In the genomic region with DNA sequence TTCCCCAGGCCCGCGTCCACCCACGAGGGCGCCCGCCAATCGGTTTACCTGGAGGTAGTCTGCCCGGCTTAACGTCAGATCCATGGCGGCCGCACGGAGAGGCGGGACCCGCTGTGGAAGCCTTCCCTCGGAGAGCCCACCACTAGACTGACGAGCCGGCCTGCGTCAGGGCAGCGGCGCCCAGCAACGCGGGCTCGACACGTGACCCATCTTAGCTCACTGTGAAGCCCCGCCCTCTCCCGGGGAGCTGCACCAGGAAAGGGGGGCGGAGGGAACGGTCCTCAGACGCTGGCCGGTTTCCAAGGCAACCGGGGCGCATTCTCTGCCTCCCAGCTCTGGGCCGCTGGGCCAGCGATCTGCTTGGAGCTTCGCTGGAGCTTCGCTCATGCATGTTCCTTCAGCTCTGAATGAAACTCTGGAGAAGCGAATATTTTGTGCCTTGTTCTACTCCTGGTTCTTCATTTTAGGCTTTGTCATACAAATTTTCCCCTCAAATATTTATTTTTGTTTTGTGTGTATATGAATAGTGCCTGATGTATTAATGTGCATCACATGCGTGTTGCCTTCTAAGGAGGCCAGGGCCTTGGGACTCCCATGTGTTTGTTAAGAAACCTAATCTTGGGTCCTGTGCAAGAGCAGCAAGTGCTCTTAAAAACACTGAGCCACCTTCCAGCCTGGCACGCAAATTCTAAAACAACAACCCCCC, we compare ENCODE assay signal across 8 mouse cellular contexts. TPM values are rescaled to one million over a fixed set of nuclear protein-coding genes. Genes with fewer than 3 reads are reported as not detected.
DNase-seq lines count a peak whose midpoint lies in the region; ATAC-seq and TF ChIP-seq lines count a peak whose summit lies in the region.

TSS of gene Bbs7 (minus strand) at position 276 of the 706 bp plus-strand sequence.

- WGBS in lung, embryonic 14.5 days: 5% methylated on average over 38 of the region's 38 CpGs

- 0 out of 2 replicates have a peak within 1 kb of the TSS, but pooled peaks have one; percentile 42 for H3K27ac ChIP-seq in lung, embryonic 14.5 days (ENCODE audit: low read depth)

- peak within 1 kb of the TSS; percentile 70 for H3K4me2 ChIP-seq in lung, embryonic 14.5 days

- peak; percentile 98 for DNase-seq in Muller cell, postnatal 12 days (ENCODE audit: inconsistent ontology term)
- peak; percentile 92 for DNase-seq in cerebellum, adult 9-10 months
- DNase-seq in layer of hippocampus, adult 8-10 months (ENCODE audit: low spot score in 2 of 2): peak; percentile 93 to 94
- peak; percentile 100 for DNase-seq in lung, embryonic 14.5 days
- DNase-seq in testis, postnatal 14 days (ENCODE audit: low spot score): peak; percentile 93

- H3K4me1 ChIP-seq in lung, embryonic 14.5 days (ENCODE audit: insufficient read depth): no peaks in the 10 kb centered on the region

- H3K36me3 ChIP-seq in lung, embryonic 14.5 days (ENCODE audit: insufficient read depth): no peaks in the 10 kb centered on the region

- H3K27me3 ChIP-seq in lung, embryonic 14.5 days (ENCODE audit: insufficient read depth, low read length): no peaks in the 10 kb centered on the region

- H3K4me3 ChIP-seq in lung, embryonic 14.5 days (ENCODE audit: low read depth, low read length): peak within 1 kb of the TSS; percentile 69

- TF ChIP-seq CTCF in lung, embryonic 14.5 days (IDR thresholded peaks at IDR 0.05; ENCODE audit: low read depth): no peak

- ATAC-seq in frontal cortex, adult (ENCODE audit: low TSS enrichment): peak; percentile 96
- ATAC-seq in hematopoietic stem cell, adult 5-6 weeks (replicated peaks in 1 of 2; ENCODE audit: insufficient read depth in 1 of 2, low FRiP score in 2 of 2, low TSS enrichment in 1 of 2, low read depth in 1 of 2, poor library complexity in 2 of 2, severe bottlenecking in 2 of 2): peak; percentile 97 to 99
- ATAC-seq in lung, embryonic 14.5 days (ENCODE audit: insufficient read depth): peak; percentile 100
- ATAC-seq in neutrophil, adult 5-6 weeks (ENCODE audit: extremely low read depth, insufficient number of reproducible peaks, low FRiP score, poor library complexity, severe bottlenecking): 0 out of 2 replicates have a peak, but pooled peaks have one; percentile 44

- peak within 1 kb of the TSS; percentile 72 for H3K9ac ChIP-seq in lung, embryonic 14.5 days

- no peaks in the 10 kb centered on the region for H3K9me3 ChIP-seq in lung, embryonic 14.5 days (ENCODE audit: low read depth, low read length)

RNA-seq across cellular contexts. Expression of gene Bbs7, which starts in this region (rescaled TPM):
- total RNA-seq in hematopoietic stem cell, adult 5-6 weeks (2017): 8.3 and 8.4 TPM in 2 replicates
- 10 to 100 TPM; 16.1 to 24.6 (median 19.5) TPM for total RNA-seq in layer of hippocampus, adult 8-10 months (2022)
- 19.2 and 19.9 TPM in 2 replicates for polyA plus RNA-seq in lung, embryonic 14.5 days (2014; fragmentation: Nextera tagmentation; extraction: Ambion mirVana)
- total RNA-seq in neutrophil, adult 5-6 weeks (2017): 0.37 and 1.2 TPM in 2 replicates

Comparison
In these comparisons a context has a peak if more than half of its experiments do, and no peak if none do; other contexts are left out.
1. Peak in every context shown above with its lines: DNase-seq, ATAC-seq, H3K4me3 ChIP-seq and H3K27ac ChIP-seq.
2. ATAC-seq: peak in every context shown above with its lines; median percentile 100 in lung, embryonic 14.5 days; 98 in hematopoietic stem cell, adult 5-6 weeks; 96 in frontal cortex, adult; 44 in neutrophil, adult 5-6 weeks.